In the genomic region with DNA sequence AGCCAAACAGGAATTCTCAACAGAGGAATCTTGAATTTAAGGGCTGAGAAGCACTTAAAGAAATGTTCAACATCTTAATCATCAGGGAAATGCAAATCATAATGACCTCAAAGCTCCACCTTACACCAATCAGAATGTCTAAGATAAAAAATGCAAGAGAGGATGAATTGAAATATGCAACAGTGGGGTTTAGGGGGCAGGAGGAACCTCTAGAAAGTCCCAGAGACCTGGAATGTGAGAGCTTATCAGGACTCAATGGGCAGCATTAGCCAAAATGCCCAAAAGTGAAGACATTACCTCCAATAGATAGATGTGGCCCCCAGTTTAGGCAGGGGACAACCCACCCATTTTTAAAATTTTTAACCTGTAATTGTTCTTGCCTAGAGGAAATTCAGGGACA, we compare ENCODE assay signal across 26 mouse cellular contexts.
DNase-seq lines count a peak whose midpoint lies in the region; ATAC-seq and TF ChIP-seq lines count a peak whose summit lies in the region.
"Had no signal": no experiment of that assay in that cellular context is flagged by ENCODE, and none has a peak within 500 bp of the region (broad histone marks: within the 10 kb centered on the region; RNA-seq: fewer than 3 reads in every experiment).

No protein-coding gene starts in this region.

- H3K4me2 ChIP-seq in midbrain, postnatal 0 days (ENCODE audit: low read depth, low read length, poor library complexity, severe bottlenecking), result no peak overlapping the region
- H3K4me2 ChIP-seq in forebrain, embryonic 14.5 days (ENCODE audit: low read length), result no peak overlapping the region
- H3K4me2 ChIP-seq in midbrain, embryonic 12.5 days (replicated peaks), result no peak overlapping the region
- H3K4me2 ChIP-seq: heart, embryonic 13.5 days; hindbrain, embryonic 15.5 days; kidney, embryonic 15.5 days; limb, embryonic 15.5 days; liver, embryonic 13.5 days; neural tube, embryonic 12.5 days; stomach, embryonic 15.5 days had no signal

- H3K4me3 ChIP-seq in midbrain, embryonic 10.5 days, result no peak overlapping the region
- no peak overlapping the region for H3K4me3 ChIP-seq in midbrain, postnatal 0 days (ENCODE audit: low read depth, low read length)
- no peak overlapping the region for H3K4me3 ChIP-seq in forebrain, embryonic 14.5 days (ENCODE audit: low read depth, low read length)
- H3K4me3 ChIP-seq in midbrain, embryonic 12.5 days, result no peak overlapping the region
- H3K4me3 ChIP-seq: gastrocnemius, adult 2 months; heart, adult 2 months; heart, embryonic 13.5 days; hindbrain, embryonic 15.5 days; kidney, embryonic 15.5 days; limb, embryonic 10.5 days; limb, embryonic 15.5 days; liver, embryonic 13.5 days; neural tube, embryonic 12.5 days; stomach, embryonic 15.5 days had no signal

- no peak for ATAC-seq in midbrain, postnatal 0 days (ENCODE audit: low FRiP score)
- peak; percentile 36; the same call in 1 of the 2 replicates for ATAC-seq in forebrain, embryonic 14.5 days
- peak; percentile 50 for ATAC-seq in midbrain, embryonic 12.5 days (ENCODE audit: low FRiP score, low read depth)
- ATAC-seq: inflammation-experienced regulatory T-cells, adult 6 months; lung, postnatal 0 days had no signal

- no peaks in the 10 kb centered on the region for H3K27me3 ChIP-seq in midbrain, embryonic 10.5 days (ENCODE audit: low read depth, poor library complexity, severe bottlenecking)
- no peaks in the 10 kb centered on the region for H3K27me3 ChIP-seq in midbrain, postnatal 0 days (ENCODE audit: insufficient read depth, low read length)
- H3K27me3 ChIP-seq in forebrain, embryonic 14.5 days (replicated peaks; ENCODE audit: control insufficient read depth, insufficient read depth, low read length), result no peaks in the 10 kb centered on the region
- H3K27me3 ChIP-seq in midbrain, embryonic 12.5 days, result no peaks in the 10 kb centered on the region
- H3K27me3 ChIP-seq: heart, embryonic 13.5 days; hindbrain, embryonic 15.5 days; kidney, embryonic 15.5 days; limb, embryonic 15.5 days; liver, embryonic 13.5 days; neural tube, embryonic 12.5 days; stomach, embryonic 15.5 days had no signal

- H3K27ac ChIP-seq in midbrain, embryonic 10.5 days (replicated peaks), result peak overlapping the region; percentile 80
- H3K27ac ChIP-seq in midbrain, postnatal 0 days (ENCODE audit: low read depth, low read length), result no peak overlapping the region
- peak overlapping the region; percentile 68; the same call in 1 of the 2 replicates for H3K27ac ChIP-seq in forebrain, embryonic 14.5 days (ENCODE audit: low read depth, low read length)
- peak overlapping the region; percentile 26; the same call in 1 of the 2 replicates for H3K27ac ChIP-seq in midbrain, embryonic 12.5 days (replicated peaks)
- H3K27ac ChIP-seq: gastrocnemius, adult 2 months; heart, adult 2 months; heart, embryonic 13.5 days; hindbrain, embryonic 15.5 days; kidney, embryonic 15.5 days; limb, embryonic 10.5 days; limb, embryonic 15.5 days; liver, embryonic 13.5 days; macrophage; neural tube, embryonic 12.5 days; stomach, embryonic 15.5 days had no signal

- TF ChIP-seq CTCF in midbrain, postnatal 0 days (IDR thresholded peaks at IDR 0.05), result no peak

- H3K9ac ChIP-seq in midbrain, postnatal 0 days (replicated peaks; ENCODE audit: low read length, poor library complexity, severe bottlenecking), result no peak overlapping the region
- H3K9ac ChIP-seq in forebrain, embryonic 14.5 days (ENCODE audit: low read length), result no peak overlapping the region
- H3K9ac ChIP-seq in midbrain, embryonic 12.5 days (replicated peaks), result no peak overlapping the region
- H3K9ac ChIP-seq: heart, embryonic 13.5 days; hindbrain, embryonic 15.5 days; kidney, embryonic 15.5 days; limb, embryonic 15.5 days; liver, embryonic 13.5 days; neural tube, embryonic 12.5 days; stomach, embryonic 15.5 days had no signal

- DNase-seq in midbrain, embryonic 10.5 days (ENCODE audit: low spot score), result no peak
- no peak for DNase-seq in midbrain, postnatal 0 days (ENCODE audit: low spot score)
- DNase-seq in forebrain, embryonic 14.5 days (ENCODE audit: low spot score), result no peak
- DNase-seq in adrenal gland, adult 8-10 months, result no peak
- no peak for DNase-seq in right cerebral cortex, adult 2 months (ENCODE audit: low spot score in 2 of 2)
- DNase-seq: B cell, adult 2 months; cerebellum, adult 2 months; cerebellum, postnatal 14 days; gastrocnemius, adult 2 months; gastrocnemius, postnatal 36 days; heart, adult 2 months; heart, postnatal 10 days; kidney, adult 18-20 months; liver, embryonic 13.5 days; lung, adult 18-20 months had no signal

- no peaks in the 10 kb centered on the region for H3K9me3 ChIP-seq in midbrain, embryonic 10.5 days (replicated peaks)
- H3K9me3 ChIP-seq in midbrain, postnatal 0 days (ENCODE audit: low read length), result no peaks in the 10 kb centered on the region
- no peaks in the 10 kb centered on the region for H3K9me3 ChIP-seq in forebrain, embryonic 14.5 days (replicated peaks; ENCODE audit: control insufficient read depth, low read length)
- no peaks in the 10 kb centered on the region for H3K9me3 ChIP-seq in midbrain, embryonic 12.5 days
- H3K9me3 ChIP-seq: heart, embryonic 13.5 days; hindbrain, embryonic 15.5 days; kidney, embryonic 15.5 days; limb, embryonic 10.5 days; limb, embryonic 15.5 days; liver, embryonic 13.5 days; neural tube, embryonic 12.5 days; stomach, embryonic 15.5 days had no signal

- H3K4me1 ChIP-seq in midbrain, embryonic 10.5 days, result peaks cover 30% of the 10 kb centered on the region
- H3K4me1 ChIP-seq in midbrain, postnatal 0 days (ENCODE audit: insufficient read depth, low read length), result no peaks in the 10 kb centered on the region
- peaks cover 6% of the 10 kb centered on the region; the same call in 1 of the 2 replicates for H3K4me1 ChIP-seq in forebrain, embryonic 14.5 days (ENCODE audit: control insufficient read depth, insufficient read depth, low read length)
- peaks cover 8% of the 10 kb centered on the region; the same call in 1 of the 2 replicates for H3K4me1 ChIP-seq in midbrain, embryonic 12.5 days
- H3K4me1 ChIP-seq: heart, embryonic 13.5 days; hindbrain, embryonic 15.5 days; kidney, embryonic 15.5 days; limb, embryonic 10.5 days; limb, embryonic 15.5 days; liver, embryonic 13.5 days; neural tube, embryonic 12.5 days; stomach, embryonic 15.5 days had no signal

- H3K36me3 ChIP-seq in midbrain, embryonic 10.5 days, result no peaks in the 10 kb centered on the region
- H3K36me3 ChIP-seq in midbrain, postnatal 0 days (ENCODE audit: insufficient read depth, low read length), result no peaks in the 10 kb centered on the region
- H3K36me3 ChIP-seq in forebrain, embryonic 14.5 days (ENCODE audit: control insufficient read depth, insufficient read depth, low read length), result no peaks in the 10 kb centered on the region
- no peaks in the 10 kb centered on the region for H3K36me3 ChIP-seq in midbrain, embryonic 12.5 days
- H3K36me3 ChIP-seq: heart, embryonic 13.5 days; hindbrain, embryonic 15.5 days; kidney, embryonic 15.5 days; limb, embryonic 10.5 days; limb, embryonic 15.5 days; liver, embryonic 13.5 days; neural tube, embryonic 12.5 days; stomach, embryonic 15.5 days had no signal
